Mouse (Mus musculus) myocyte (in vitro differentiated cells): ENCODE measurements around the gene Ephx1. TPM values are rescaled to one million over a fixed set of nuclear protein-coding genes. Genes with fewer than 3 reads are reported as not detected.
"Not testable (repeated sequence)": the region's sequence is repeated elsewhere in the genome, so short reads cannot be mapped to it uniquely, and the experiment has no call there.

Experiments used
- H3K27me3 ChIP-seq: one replicate; pipeline ENCODE4 v1.6.1; 2011; ENCODE audit not compliant: control insufficient read depth, insufficient read depth, insufficient read length
- H3K36me3 ChIP-seq: one replicate; pipeline ENCODE4 v1.6.1; 2011; ENCODE audit not compliant: control insufficient read depth, insufficient read depth
- H3K4me2 ChIP-seq: one replicate; pipeline ENCODE4 v1.6.1; 2011; ENCODE audit warnings: low read depth, control low read depth
- H3K4me3 ChIP-seq: one replicate; pipeline ENCODE4 v1.5.1; 2011; ENCODE audit warnings: mild to moderate bottlenecking, control low read depth, moderate library complexity
- H3K79me2 ChIP-seq: one replicate; pipeline ENCODE4 v1.6.1; 2011; ENCODE audit not compliant: control insufficient read depth, insufficient read depth
- H3ac ChIP-seq: one replicate; pipeline ENCODE4 v1.6.1; 2011; ENCODE audit not compliant: control insufficient read depth, insufficient read length
- CEBPB ChIP-seq: IDR thresholded peaks from 2 replicates; pipeline ENCODE4 v1.6.1; 2011; ENCODE audit warnings: mild to moderate bottlenecking, moderate library complexity; ENCODE audit not compliant: poor library complexity, insufficient read depth, severe bottlenecking
- E2F4 ChIP-seq: IDR thresholded peaks from one replicate; pipeline ENCODE4 v1.6.1; 2011; ENCODE audit warnings: mild to moderate bottlenecking, control low read depth, moderate library complexity; ENCODE audit not compliant: insufficient read depth
- MAX ChIP-seq: IDR thresholded peaks from one replicate; pipeline ENCODE4 v1.6.1; 2011; ENCODE audit warnings: low read depth, mild to moderate bottlenecking, control low read depth
- MYOD1 ChIP-seq, 3 experiments: IDR thresholded peaks; one replicate each; pipeline ENCODE4 v1.6.1; 2011; ENCODE audit warnings: control low read depth in 2 of 3, low read depth in 2 of 3, mild to moderate bottlenecking in 2 of 3, moderate library complexity in 1 of 3; ENCODE audit not compliant: insufficient read length in 2 of 3, control insufficient read depth in 1 of 3
- MYOG ChIP-seq, 3 experiments: IDR thresholded peaks; one replicate each; pipeline ENCODE4 v1.6.1; 2011; ENCODE audit warnings: control low read depth in 2 of 3, low read depth in 2 of 3, mild to moderate bottlenecking in 2 of 3; ENCODE audit not compliant: insufficient read length in 2 of 3, control insufficient read depth in 1 of 3, insufficient read depth in 1 of 3
- POLR2A ChIP-seq: IDR thresholded peaks from one replicate; pipeline ENCODE4 v1.6.1; 2011; ENCODE audit warnings: low read depth, mild to moderate bottlenecking, control low read depth, moderate library complexity; ENCODE audit not compliant: insufficient read length
- POLR2AphosphoS2 ChIP-seq: IDR thresholded peaks from one replicate; pipeline ENCODE4 v1.6.1; 2011; ENCODE audit warnings: low read depth, control low read depth; ENCODE audit not compliant: insufficient read length
- REST ChIP-seq: IDR thresholded peaks from one replicate; pipeline ENCODE4 v1.6.1; 2011; ENCODE audit warnings: mild to moderate bottlenecking, control low read depth, moderate library complexity; ENCODE audit not compliant: insufficient read depth, insufficient read length
- SRF ChIP-seq: IDR thresholded peaks from one replicate; pipeline ENCODE4 v1.6.1; 2011; ENCODE audit warnings: low read depth; ENCODE audit not compliant: control insufficient read depth, insufficient read length
- TCF12 ChIP-seq: IDR thresholded peaks from one replicate; pipeline ENCODE4 v1.6.1; 2011; ENCODE audit warnings: mild to moderate bottlenecking, control low read depth; ENCODE audit not compliant: poor library complexity, insufficient read depth, severe bottlenecking
- TCF3 ChIP-seq: IDR thresholded peaks from one replicate; pipeline ENCODE4 v1.6.1; 2011; ENCODE audit warnings: low read depth, control low read depth; ENCODE audit not compliant: insufficient read length
- USF1 ChIP-seq: IDR thresholded peaks from one replicate; pipeline ENCODE4 v1.6.1; 2011; ENCODE audit warnings: low read depth, mild to moderate bottlenecking, control low read depth, moderate library complexity
- polyA plus RNA-seq: library from polyadenylated mRNA; unstranded; fragments of >200 nt; fragmentation: generic; extraction: Trizol; gene quantifications from one replicate; pipeline ENCODE4 v1.2.1, GENCODE M21; 2012; ENCODE audit warnings: missing spikeins

Ephx1 gene
- polyA plus RNA-seq, 1 experiment = 116 TPM

- not testable (repeated sequence) for H3K36me3 ChIP-seq, H3K4me3 ChIP-seq, H3K79me2 ChIP-seq, H3K27me3 ChIP-seq, H3ac ChIP-seq
- peak; percentile 28 for TF ChIP-seq POLR2A
- H3K4me2 ChIP-seq = peak overlapping the region; percentile 30
Measured at GRCm38 (mm10) chr1:180936610-180937398, 83.9 kb downstream of the Ephx1 start.

GRCm38 (mm10) chr1:180934467-180935419, 86.0 kb downstream of the Ephx1 start, which contains the start of gene Lefty1:
Gene Lefty1 (plus strand): TSS chr1:180935022.
- no peak for TF ChIP-seq E2F4
- no peak for TF ChIP-seq SRF
- TF ChIP-seq TCF12 = no peak
- TF ChIP-seq TCF3 = peak; percentile 22
- no peak for TF ChIP-seq POLR2AphosphoS2
- TF ChIP-seq MYOG (IDR thresholded peaks at IDR 0.05; ENCODE audit: control insufficient read depth in 1 of 3, insufficient read depth in 1 of 3, insufficient read length in 2 of 3, low read depth in 2 of 3) = peak in 2 of 3 experiments; percentile 75 to 81
- no peak for TF ChIP-seq REST
- TF ChIP-seq MYOD1 (IDR thresholded peaks at IDR 0.05; ENCODE audit: control insufficient read depth in 1 of 3, insufficient read length in 2 of 3, low read depth in 2 of 3) = peak in 1 of 3 experiments; percentile 52
- Histone ChIP-seq H3K4me2 (no peak within 1 kb of the TSS), H3K79me2 (no peaks in the 10 kb centered on the region), H3ac (no peak within 1 kb of the TSS), H3K4me3 (no peak within 1 kb of the TSS), H3K36me3 (no peaks in the 10 kb centered on the region), H3K27me3 (no peaks in the 10 kb centered on the region)

- Histone ChIP-seq H3ac (no peak overlapping the region), H3K4me2 (no peak overlapping the region), H3K36me3 (no peaks in the 10 kb centered on the region), H3K79me2 (no peaks in the 10 kb centered on the region), H3K4me3 (no peak overlapping the region), H3K27me3 (no peaks in the 10 kb centered on the region)
- no peak for TF ChIP-seq MYOG (IDR thresholded peaks at IDR 0.05; ENCODE audit: control insufficient read depth in 1 of 3, insufficient read depth in 1 of 3, insufficient read length in 2 of 3, low read depth in 2 of 3)
- no peak for TF ChIP-seq MAX
- no peak for TF ChIP-seq CEBPB
- no peak for TF ChIP-seq REST
- no peak for TF ChIP-seq SRF
- no peak for TF ChIP-seq POLR2AphosphoS2
- no peak for TF ChIP-seq POLR2A
- no peak for TF ChIP-seq USF1
- TF ChIP-seq MYOD1 (IDR thresholded peaks at IDR 0.05; ENCODE audit: control insufficient read depth in 1 of 3, insufficient read length in 2 of 3, low read depth in 2 of 3) = no peak
- no peak for TF ChIP-seq TCF3
- no peak for TF ChIP-seq E2F4
- no peak for TF ChIP-seq TCF12
Measured at GRCm38 (mm10) chr1:180933659-180934058, 87.0 kb downstream of the Ephx1 start.

GRCm38 (mm10) chr1:180931106-180931505, 89.6 kb downstream of the Ephx1 start:
- peak overlapping the region; percentile 20 for H3K4me2 ChIP-seq
- no peak overlapping the region for H3ac ChIP-seq
- no peak overlapping the region for H3K4me3 ChIP-seq
- H3K36me3 ChIP-seq = no peaks in the 10 kb centered on the region
- H3K79me2 ChIP-seq = no peaks in the 10 kb centered on the region
- TF ChIP-seq MAX (no peak), E2F4 (no peak), CEBPB (no peak), REST (no peak), TCF3 (no peak), USF1 (no peak), SRF (no peak), MYOD1 (IDR thresholded peaks at IDR 0.05; ENCODE audit: control insufficient read depth in 1 of 3, insufficient read length in 2 of 3, low read depth in 2 of 3) (no peak), TCF12 (no peak), POLR2AphosphoS2 (no peak), MYOG (IDR thresholded peaks at IDR 0.05; ENCODE audit: control insufficient read depth in 1 of 3, insufficient read depth in 1 of 3, insufficient read length in 2 of 3, low read depth in 2 of 3) (no peak), POLR2A (no peak)
- no peaks in the 10 kb centered on the region for H3K27me3 ChIP-seq
